Comparison of ENCODE assay signal across 28 mouse cellular contexts in the genomic region with DNA sequence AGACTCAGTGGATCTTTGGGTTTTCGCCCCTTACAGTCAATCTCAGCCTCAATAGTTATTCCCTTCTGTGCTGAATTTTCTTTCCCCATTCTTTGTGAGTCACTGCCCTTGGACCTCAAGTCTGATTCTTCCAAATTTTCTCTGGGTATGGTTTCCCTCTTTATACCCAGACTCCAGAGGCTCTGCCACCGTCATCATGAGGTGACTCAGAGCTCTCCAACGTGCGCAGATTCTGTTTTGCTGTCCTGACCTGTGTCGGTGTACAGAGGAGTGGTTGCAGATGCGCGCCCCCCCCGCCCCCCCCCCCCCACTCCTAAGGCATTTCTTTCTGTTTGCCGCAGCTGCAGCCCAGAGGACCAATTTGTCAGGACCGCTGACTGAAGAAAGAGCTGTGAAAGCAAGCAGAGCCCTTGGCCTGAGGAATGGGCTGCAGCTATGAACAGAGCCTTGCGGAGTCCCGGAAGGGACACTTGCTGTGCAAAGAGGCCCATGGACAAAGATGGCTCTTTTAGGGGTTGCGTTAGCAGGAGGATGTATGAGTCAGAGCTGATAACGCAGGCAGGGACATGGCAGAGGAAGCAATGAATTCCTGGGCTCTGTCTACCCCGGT.
DNase-seq lines count a peak whose midpoint lies in the region; ATAC-seq lines count a peak whose summit lies in the region.
"Had no signal": no experiment of that assay in that cellular context is flagged by ENCODE, and none has a peak within 500 bp of the region (broad histone marks: within the 10 kb centered on the region; RNA-seq: fewer than 3 reads in every experiment).

No protein-coding gene starts in this region.

- peaks cover 20% of the 10 kb centered on the region for H3K4me1 ChIP-seq in heart, embryonic 10.5 days
- peaks cover 30% of the 10 kb centered on the region for H3K4me1 ChIP-seq in midbrain, embryonic 10.5 days
- peaks cover 17% of the 10 kb centered on the region for H3K4me1 ChIP-seq in midbrain, embryonic 15.5 days
- H3K4me1 ChIP-seq in liver, embryonic 11.5 days (replicated peaks; ENCODE audit: control insufficient read depth, insufficient read depth, low read length), result no peaks in the 10 kb centered on the region
- H3K4me1 ChIP-seq: embryonic facial prominence, embryonic 15.5 days had no signal

- H3K4me2 ChIP-seq in midbrain, embryonic 15.5 days, result no peak overlapping the region
- H3K4me2 ChIP-seq in liver, embryonic 11.5 days, result no peak overlapping the region
- H3K4me2 ChIP-seq: embryonic facial prominence, embryonic 15.5 days; neural tube, embryonic 15.5 days had no signal

- no peaks in the 10 kb centered on the region for H3K9me3 ChIP-seq in heart, embryonic 10.5 days
- H3K9me3 ChIP-seq in midbrain, embryonic 10.5 days (replicated peaks), result peaks cover 2% of the 10 kb centered on the region; the same call in 1 of the 2 replicates
- no peaks in the 10 kb centered on the region for H3K9me3 ChIP-seq in midbrain, embryonic 15.5 days
- no peaks in the 10 kb centered on the region for H3K9me3 ChIP-seq in liver, embryonic 11.5 days (ENCODE audit: control insufficient read depth, low read length)
- H3K9me3 ChIP-seq: embryonic facial prominence, embryonic 15.5 days; neural tube, embryonic 15.5 days had no signal

- no peak for DNase-seq in heart, embryonic 10.5 days (ENCODE audit: low spot score)
- DNase-seq in heart, postnatal 25 days (ENCODE audit: low spot score), result no peak
- DNase-seq in midbrain, embryonic 10.5 days (ENCODE audit: low spot score), result no peak
- DNase-seq in adrenal gland, postnatal 36 days, result peak; percentile 24 to 39
- no peak for DNase-seq in liver, embryonic 11.5 days (ENCODE audit: low spot score)
- no peak for DNase-seq in left cerebral cortex, adult 11 months (ENCODE audit: low spot score)
- DNase-seq: cerebellum, adult 11-12 months; cerebellum, postnatal 14 days; gastrocnemius, adult 2 months; heart, postnatal 14 days; kidney, adult 18-20 months; left cerebral cortex, postnatal 4 days; liver; liver, postnatal 0 days; lung, postnatal 10 days; midbrain, embryonic 14.5 days; right cerebral cortex, postnatal 14 days; spleen, adult 18-20 months; thymus, adult 18-20 months; thymus, postnatal 4 days had no signal

- H3K27me3 ChIP-seq in heart, embryonic 10.5 days (ENCODE audit: insufficient read depth, poor library complexity, severe bottlenecking), result no peaks in the 10 kb centered on the region
- no peaks in the 10 kb centered on the region for H3K27me3 ChIP-seq in midbrain, embryonic 10.5 days (ENCODE audit: low read depth, poor library complexity, severe bottlenecking)
- H3K27me3 ChIP-seq in midbrain, embryonic 15.5 days (replicated peaks), result no peaks in the 10 kb centered on the region
- no peaks in the 10 kb centered on the region for H3K27me3 ChIP-seq in liver, embryonic 11.5 days (replicated peaks; ENCODE audit: control insufficient read depth, insufficient read depth, low read length)
- H3K27me3 ChIP-seq: embryonic facial prominence, embryonic 15.5 days; neural tube, embryonic 15.5 days; Patski had no signal

- no peak overlapping the region for H3K9ac ChIP-seq in midbrain, embryonic 15.5 days
- H3K9ac ChIP-seq in liver, embryonic 11.5 days (ENCODE audit: low read depth, low read length), result no peak overlapping the region
- H3K9ac ChIP-seq: embryonic facial prominence, embryonic 15.5 days; liver, postnatal 0 days; neural tube, embryonic 15.5 days had no signal

- no peaks in the 10 kb centered on the region for H3K36me3 ChIP-seq in heart, embryonic 10.5 days
- no peaks in the 10 kb centered on the region for H3K36me3 ChIP-seq in midbrain, embryonic 10.5 days
- H3K36me3 ChIP-seq in midbrain, embryonic 15.5 days (replicated peaks), result no peaks in the 10 kb centered on the region
- no peaks in the 10 kb centered on the region for H3K36me3 ChIP-seq in liver, embryonic 11.5 days (ENCODE audit: control insufficient read depth, insufficient read depth, low read length)
- H3K36me3 ChIP-seq: embryonic facial prominence, embryonic 15.5 days; forebrain, embryonic 10.5 days; neural tube, embryonic 15.5 days had no signal

- peak overlapping the region; percentile 31; the same call in 1 of the 2 replicates for H3K27ac ChIP-seq in heart, embryonic 10.5 days
- H3K27ac ChIP-seq in midbrain, embryonic 10.5 days (replicated peaks), result peak overlapping the region; percentile 13; the same call in 1 of the 2 replicates
- H3K27ac ChIP-seq in midbrain, embryonic 15.5 days, result no peak overlapping the region
- no peak overlapping the region for H3K27ac ChIP-seq in liver, embryonic 11.5 days (ENCODE audit: low read depth, low read length)
- H3K27ac ChIP-seq: embryonic facial prominence, embryonic 15.5 days; forebrain, embryonic 10.5 days; gastrocnemius, adult 2 months; hindbrain, postnatal 0 days; kidney, postnatal 0 days; neural tube, embryonic 15.5 days had no signal

- intact Hi-C loops in heart, postnatal 25 days (cut with DNase I), result no loop called here

- ATAC-seq in midbrain, embryonic 15.5 days (replicated peaks), result no peak
- ATAC-seq in liver, embryonic 11.5 days (replicated peaks; ENCODE audit: low FRiP score), result no peak
- ATAC-seq: activated CD4-positive, CD25-positive, alpha-beta regulatory T cell, adult 4 months; hindbrain, postnatal 0 days; liver, postnatal 0 days; Patski had no signal

- H3K4me3 ChIP-seq in heart, embryonic 10.5 days, result no peak overlapping the region
- no peak overlapping the region for H3K4me3 ChIP-seq in midbrain, embryonic 10.5 days
- no peak overlapping the region for H3K4me3 ChIP-seq in midbrain, embryonic 15.5 days
- no peak overlapping the region for H3K4me3 ChIP-seq in liver, embryonic 11.5 days (ENCODE audit: low read depth, low read length)
- H3K4me3 ChIP-seq: embryonic facial prominence, embryonic 15.5 days; forebrain, embryonic 10.5 days; gastrocnemius, adult 2 months; neural tube, embryonic 15.5 days had no signal

- 40% methylated on average over 15 of the region's 15 CpGs for WGBS in heart, embryonic 10.5 days
- WGBS in midbrain, embryonic 10.5 days, result 85% methylated on average over 15 of the region's 15 CpGs
- 74% methylated on average over 15 of the region's 15 CpGs for WGBS in midbrain, embryonic 15.5 days
- 57% methylated on average over 15 of the region's 15 CpGs for WGBS in liver, embryonic 11.5 days

Comparison
In these comparisons a context has a peak if more than half of its experiments do, and no peak if none do; other contexts are left out.
1. H3K27ac ChIP-seq: peak in heart, embryonic 10.5 days (single experiment) and midbrain, embryonic 10.5 days (single experiment); none in midbrain, embryonic 15.5 days (single experiment) and liver, embryonic 11.5 days (single experiment).
2. DNase-seq: peak in adrenal gland, postnatal 36 days (2 of 2); none in heart, embryonic 10.5 days (single experiment), heart, postnatal 25 days (single experiment), midbrain, embryonic 10.5 days (single experiment), liver, embryonic 11.5 days (single experiment) and left cerebral cortex, adult 11 months (single experiment).